Mouse (Mus musculus): ENCODE data around the gene Rab22a. TPM values are rescaled to one million over a fixed set of nuclear protein-coding genes. Genes with fewer than 3 reads are reported as not detected.

Gene Rab22a
- polyA plus RNA-seq, 1 experiment: 32.6 TPM

- peak within 1 kb of the TSS; percentile 84 for H3K4me3 ChIP-seq (ENCODE audit: insufficient read depth, low read length)
- H3K27ac ChIP-seq (ENCODE audit: insufficient read depth, low read depth, low read length): peak within 1 kb of the TSS; percentile 78
- H3K4me1 ChIP-seq (ENCODE audit: control insufficient read depth, insufficient read depth, low read length): peaks cover 33% of the 10 kb centered on the region
- no peak for TF ChIP-seq CTCF (IDR thresholded peaks at IDR 0.05; ENCODE audit: low read depth, low read length)
- TF ChIP-seq POLR2A (IDR thresholded peaks at IDR 0.05; ENCODE audit: borderline replicate concordance, low read depth, low read length): no peak
Observed at GRCm38 (mm10) chr2:173737222-173737989, 77.8 kb downstream of the Rab22a start, which contains the start of gene Vapb. Vapb (plus strand) TSS chr2:173737511.

DNA sequence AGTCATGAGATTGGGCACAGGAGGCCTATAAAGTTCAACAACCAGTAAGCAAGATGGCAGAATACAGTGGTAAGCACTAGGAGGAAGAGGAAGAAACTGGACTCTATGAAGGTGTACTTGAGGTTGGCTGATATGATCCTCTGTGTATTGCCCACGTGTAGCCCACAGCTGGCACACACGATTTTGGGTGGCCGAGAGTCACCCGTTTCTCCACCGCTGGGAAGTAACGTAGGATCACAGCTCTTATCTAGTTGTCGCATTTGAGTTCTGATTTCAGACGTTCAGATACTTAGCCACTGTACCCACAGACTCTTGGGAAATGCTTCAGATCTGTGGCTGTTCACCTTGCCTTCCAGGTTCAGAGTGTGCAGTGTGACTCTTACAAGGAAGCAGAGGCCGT is 78.7 kb downstream of the Rab22a start:
- peak overlapping the region; percentile 84 for H3K4me3 ChIP-seq (ENCODE audit: insufficient read depth, low read length)

GRCm38 (mm10) chr2:173739107-173739506 is 79.5 kb downstream of the Rab22a start:
- H3K27ac ChIP-seq (ENCODE audit: insufficient read depth, low read depth, low read length): peak overlapping the region; percentile 78
- peak overlapping the region; percentile 84 for H3K4me3 ChIP-seq (ENCODE audit: insufficient read depth, low read length)
- TF ChIP-seq CTCF (IDR thresholded peaks at IDR 0.05; ENCODE audit: low read depth, low read length) (no peak), POLR2A (IDR thresholded peaks at IDR 0.05; ENCODE audit: borderline replicate concordance, low read depth, low read length) (no peak)
- peaks cover 39% of the 10 kb centered on the region for H3K4me1 ChIP-seq (ENCODE audit: control insufficient read depth, insufficient read depth, low read length)

More for the DNA sequence above, 78.7 kb downstream of the Rab22a start:
- no peak for TF ChIP-seq POLR2A (IDR thresholded peaks at IDR 0.05; ENCODE audit: borderline replicate concordance, low read depth, low read length)
- no peak for TF ChIP-seq CTCF (IDR thresholded peaks at IDR 0.05; ENCODE audit: low read depth, low read length)
- Histone ChIP-seq H3K4me1 (ENCODE audit: control insufficient read depth, insufficient read depth, low read length) (peaks cover 33% of the 10 kb centered on the region), H3K27ac (ENCODE audit: insufficient read depth, low read depth, low read length) (peak overlapping the region; percentile 78)

DNA sequence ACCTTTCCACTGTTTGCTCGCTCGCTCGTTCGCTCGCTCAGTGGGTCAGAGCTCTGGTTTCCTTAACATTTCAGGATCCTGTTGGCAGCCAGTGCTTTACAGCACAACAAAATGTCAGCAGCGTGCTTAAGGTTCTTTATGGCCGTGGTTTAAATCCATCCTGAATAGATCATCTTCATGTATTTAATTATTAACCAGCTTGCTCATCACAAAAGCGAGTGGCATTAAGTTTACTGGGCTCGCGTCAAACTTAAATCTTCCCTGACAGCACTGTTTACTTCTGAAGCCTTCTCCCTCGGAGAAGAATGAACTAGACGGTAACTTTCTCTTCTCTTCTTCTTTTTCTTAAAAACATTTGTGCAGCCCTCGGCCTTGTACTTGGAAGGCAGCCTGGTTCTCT is 82.5 kb downstream of the Rab22a start:
- Histone ChIP-seq H3K27ac (ENCODE audit: insufficient read depth, low read depth, low read length) (no peak overlapping the region), H3K4me1 (ENCODE audit: control insufficient read depth, insufficient read depth, low read length) (peaks cover 39% of the 10 kb centered on the region), H3K4me3 (ENCODE audit: insufficient read depth, low read length) (no peak overlapping the region)
- TF ChIP-seq CTCF (IDR thresholded peaks at IDR 0.05; ENCODE audit: low read depth, low read length) (no peak), POLR2A (IDR thresholded peaks at IDR 0.05; ENCODE audit: borderline replicate concordance, low read depth, low read length) (no peak)

DNA sequence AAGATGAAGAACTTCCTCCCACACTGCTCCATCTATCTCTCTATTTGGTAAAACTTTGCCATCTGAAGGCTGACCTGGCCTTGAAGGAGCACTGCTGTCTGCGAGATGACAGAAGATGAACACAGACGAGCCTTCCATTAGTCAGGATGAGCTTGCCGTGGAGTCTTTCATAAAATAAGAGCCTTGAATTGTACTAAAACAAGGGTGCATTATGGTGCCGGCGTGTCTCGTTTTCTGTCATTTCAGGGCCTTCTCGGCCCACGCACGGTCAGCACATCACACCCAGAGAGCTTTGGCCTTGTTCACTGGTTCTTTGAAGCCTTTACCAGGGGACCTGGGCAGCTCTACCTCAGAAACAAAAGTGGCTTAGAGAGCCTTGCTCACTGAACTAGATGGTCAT is 83.2 kb downstream of the Rab22a start:
- TF ChIP-seq CTCF (IDR thresholded peaks at IDR 0.05; ENCODE audit: low read depth, low read length) (no peak), POLR2A (IDR thresholded peaks at IDR 0.05; ENCODE audit: borderline replicate concordance, low read depth, low read length) (no peak)
- Histone ChIP-seq H3K27ac (ENCODE audit: insufficient read depth, low read depth, low read length) (no peak overlapping the region), H3K4me1 (ENCODE audit: control insufficient read depth, insufficient read depth, low read length) (peaks cover 46% of the 10 kb centered on the region), H3K4me3 (ENCODE audit: insufficient read depth, low read length) (no peak overlapping the region)

GRCm38 (mm10) chr2:173744070-173744815 is 84.7 kb downstream of the Rab22a start:
- H3K4me3 ChIP-seq (ENCODE audit: insufficient read depth, low read length): no peak overlapping the region
- TF ChIP-seq POLR2A (IDR thresholded peaks at IDR 0.05; ENCODE audit: borderline replicate concordance, low read depth, low read length): no peak
- TF ChIP-seq CTCF (IDR thresholded peaks at IDR 0.05; ENCODE audit: low read depth, low read length): no peak
- H3K27ac ChIP-seq (ENCODE audit: insufficient read depth, low read depth, low read length): no peak overlapping the region
- peaks cover 39% of the 10 kb centered on the region for H3K4me1 ChIP-seq (ENCODE audit: control insufficient read depth, insufficient read depth, low read length)

- Histone ChIP-seq H3K4me3 (ENCODE audit: insufficient read depth, low read length) (no peak overlapping the region), H3K4me1 (ENCODE audit: control insufficient read depth, insufficient read depth, low read length) (peaks cover 10% of the 10 kb centered on the region; the same call in 1 of the 2 replicates), H3K27ac (ENCODE audit: insufficient read depth, low read depth, low read length) (no peak overlapping the region)
- TF ChIP-seq POLR2A (IDR thresholded peaks at IDR 0.05; ENCODE audit: borderline replicate concordance, low read depth, low read length): no peak
- TF ChIP-seq CTCF (IDR thresholded peaks at IDR 0.05; ENCODE audit: low read depth, low read length): no peak
Observed at GRCm38 (mm10) chr2:173748961-173749659, 89.5 kb downstream of the Rab22a start.

- H3K4me3 ChIP-seq (ENCODE audit: insufficient read depth, low read length): no peak overlapping the region
- no peak for TF ChIP-seq CTCF (IDR thresholded peaks at IDR 0.05; ENCODE audit: low read depth, low read length)
- no peak for TF ChIP-seq POLR2A (IDR thresholded peaks at IDR 0.05; ENCODE audit: borderline replicate concordance, low read depth, low read length)
- H3K4me1 ChIP-seq (ENCODE audit: control insufficient read depth, insufficient read depth, low read length): peaks cover 16% of the 10 kb centered on the region
- H3K27ac ChIP-seq (ENCODE audit: insufficient read depth, low read depth, low read length): no peak overlapping the region
Observed at GRCm38 (mm10) chr2:173755433-173756144, 96.0 kb downstream of the Rab22a start.

Other genes starting within 250 kb of the Rab22a start
- gene 1700021F07Rik, start 137.2 kb upstream of the Rab22a start, polyA plus RNA-seq (2012; ENCODE audit: insufficient read depth, insufficient read length, missing spikeins): not detected in 2 replicates
- not detected in 2 replicates for gene Ankrd60, start 81.4 kb upstream of the Rab22a start, polyA plus RNA-seq (2012; ENCODE audit: insufficient read depth, insufficient read length, missing spikeins)
- not detected in 2 replicates for gene 1700010B08Rik, start 59.7 kb downstream of the Rab22a start, polyA plus RNA-seq (2012; ENCODE audit: insufficient read depth, insufficient read length, missing spikeins)
- gene Vapb, start 77.8 kb downstream of the Rab22a start, polyA plus RNA-seq (2012; ENCODE audit: insufficient read depth, insufficient read length, missing spikeins): 58.6 and 62.5 TPM in 2 replicates

Data from bone marrow macrophage, adult 2 months (primary cell).